Mouse (Mus musculus): ENCODE measurements at regions not wholly inside any gene's neighbourhood (a gene's known extent, or its start where the extent isn't known, plus 50 kb on each side); places are given as distances from the start of the nearest gene placed in this dataset.

DNA sequence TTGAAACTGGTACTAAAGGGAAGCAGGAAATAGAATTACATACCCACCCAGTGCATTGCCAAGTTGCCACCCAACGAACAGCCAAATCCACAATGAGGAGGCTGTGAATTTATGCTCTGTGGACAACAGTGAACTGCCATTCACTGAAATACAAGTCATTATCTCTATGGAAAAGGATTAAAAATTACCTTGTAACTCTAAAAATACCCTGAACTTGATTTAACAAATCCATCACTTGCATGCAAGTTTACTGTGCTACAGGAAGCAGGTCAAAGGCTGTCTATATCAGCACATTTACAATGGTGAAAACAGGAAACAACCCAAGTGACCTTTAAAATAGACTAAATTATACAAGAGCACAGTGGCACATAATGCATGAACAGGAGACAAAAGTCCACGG lies 202.2 kb upstream of the Sema6d start:
- DNase-seq (ENCODE audit: low spot score) = no peak

DNA sequence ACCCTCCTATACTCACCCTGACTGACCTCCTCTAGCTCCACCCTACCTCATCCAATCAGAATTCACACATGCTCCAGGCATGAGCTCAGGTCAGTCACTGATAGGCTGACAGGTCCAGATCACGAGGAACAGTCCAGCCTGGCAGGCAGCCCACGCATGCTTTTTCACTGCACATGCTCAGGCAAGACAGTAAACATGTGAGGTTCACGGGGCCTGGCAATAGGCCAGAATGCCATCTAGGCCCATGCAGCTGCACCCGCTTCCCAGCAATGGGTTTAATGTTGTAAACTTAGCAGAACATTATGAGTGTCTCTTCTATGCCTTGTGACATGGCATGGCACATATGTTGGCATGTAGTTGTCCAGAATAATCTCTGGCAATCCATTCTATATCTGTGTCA lies 177.8 kb upstream of the Sema6d start:
- peak; percentile 54 for DNase-seq (ENCODE audit: low spot score)

DNA sequence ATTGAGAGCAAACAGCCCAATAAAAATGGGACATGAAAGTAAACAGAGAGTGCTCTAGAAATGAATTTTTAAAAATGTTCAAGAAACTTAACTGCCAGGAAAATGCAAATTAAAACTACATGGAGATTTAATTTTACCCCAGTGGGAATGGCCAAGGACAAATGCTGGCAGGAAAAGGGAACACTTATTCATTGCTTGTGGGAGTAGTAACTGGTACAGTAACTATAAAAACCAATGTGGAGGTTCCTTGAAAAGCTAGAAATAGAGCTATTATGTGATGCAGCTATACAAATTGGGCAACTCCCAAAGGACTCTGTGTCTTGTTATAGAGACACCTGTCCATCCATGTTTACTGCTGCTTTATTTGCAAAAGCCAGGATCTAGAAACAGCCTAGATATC lies 175.7 kb upstream of the Sema6d start:
- DNase-seq (ENCODE audit: low spot score) = no peak

DNA sequence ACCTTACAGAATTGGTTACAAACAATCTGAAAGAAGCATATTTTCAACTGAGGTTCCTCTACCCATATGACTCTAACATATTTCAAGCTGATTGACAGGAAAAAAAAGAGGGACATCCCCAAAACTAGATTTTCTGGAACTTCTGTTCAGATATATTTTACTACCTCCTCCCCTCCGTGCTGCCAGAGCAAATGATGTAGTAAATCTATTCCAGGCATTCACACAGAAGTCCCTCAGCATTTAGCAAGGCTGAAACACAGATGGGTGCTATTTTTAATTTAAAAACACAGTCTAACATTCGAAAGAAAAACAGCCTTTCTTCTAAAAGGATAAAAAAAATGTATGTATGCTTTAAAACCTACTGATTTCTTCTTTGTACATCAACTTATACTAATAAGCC lies 169.4 kb upstream of the Sema6d start:
- DNase-seq (ENCODE audit: low spot score) = no peak

DNA sequence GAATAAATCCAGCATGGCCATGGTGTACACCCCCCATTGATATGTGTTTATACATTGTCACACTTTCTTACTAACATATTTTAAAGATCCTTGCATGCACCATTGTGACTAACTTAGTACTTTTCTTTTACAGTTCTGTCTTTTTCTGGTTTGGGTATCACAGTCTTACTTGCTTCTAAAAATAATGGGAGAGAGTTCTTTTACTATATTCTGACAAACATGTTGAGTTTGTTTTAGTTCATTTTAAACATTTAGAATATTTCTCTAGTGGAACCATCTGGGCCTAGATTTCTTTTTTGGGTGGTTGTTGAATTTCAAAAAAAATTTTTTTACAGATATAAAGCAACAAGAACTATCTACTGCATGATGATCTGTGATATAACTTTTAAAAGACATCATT lies 161.7 kb upstream of the Sema6d start:
- DNase-seq (ENCODE audit: low spot score) = no peak

DNA sequence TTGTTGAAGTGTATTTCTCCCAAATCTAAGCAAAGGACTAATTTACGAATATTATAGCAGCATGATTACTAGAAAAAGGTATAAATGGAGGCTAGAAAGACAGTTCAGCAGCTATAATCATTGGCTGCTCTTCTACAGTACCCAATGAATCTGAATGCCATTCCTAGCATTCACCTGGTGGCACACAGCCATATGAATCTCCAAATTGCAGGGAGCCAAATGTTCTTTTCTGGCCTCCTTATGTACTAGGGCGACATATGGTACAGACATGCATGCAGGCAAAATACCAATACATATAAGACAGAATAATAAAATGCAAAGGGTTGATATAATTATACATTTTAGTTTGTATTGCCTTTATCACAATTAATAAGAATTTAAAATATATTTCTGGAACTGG lies 152.9 kb upstream of the Sema6d start:
- DNase-seq (ENCODE audit: low spot score) = no peak

DNA sequence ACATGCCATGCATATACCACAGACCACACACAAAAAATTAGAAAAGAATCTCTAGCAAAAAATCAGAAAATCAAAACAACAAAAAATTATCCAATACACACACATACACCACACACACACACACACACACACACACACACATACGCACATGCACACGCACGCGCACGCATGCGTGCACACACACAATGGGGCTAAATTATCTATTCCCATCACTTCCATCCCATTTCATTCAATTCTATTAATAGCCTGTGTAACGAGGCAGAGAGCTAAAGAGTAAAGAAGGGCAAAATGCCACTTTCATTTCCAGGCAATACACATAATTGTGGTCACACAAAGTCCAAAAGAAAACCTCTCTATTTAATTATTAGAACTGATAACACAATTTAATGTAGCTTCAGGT lies 126.2 kb upstream of the Sema6d start:
- no peak for DNase-seq (ENCODE audit: low spot score)

DNA sequence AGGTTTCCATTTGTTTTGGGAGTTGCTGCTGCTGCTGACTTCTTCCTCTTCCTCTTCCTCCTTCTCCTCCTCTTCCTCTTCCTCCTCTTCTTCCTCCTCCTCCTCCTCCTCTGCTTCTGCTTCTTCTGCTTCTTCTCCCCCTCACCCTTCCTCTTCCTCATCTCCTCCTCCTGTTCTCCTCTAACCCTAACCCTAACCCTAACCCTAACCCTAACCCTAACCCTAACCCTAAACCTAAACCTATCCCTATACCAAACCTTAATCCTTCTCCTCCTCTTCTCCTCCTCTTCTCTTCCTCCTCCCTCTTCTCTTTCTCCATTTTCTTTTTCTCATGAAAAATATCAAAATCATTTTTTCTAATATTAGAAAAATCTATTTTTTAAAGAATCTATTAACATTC lies 86.3 kb upstream of the Sema6d start:
- DNase-seq (ENCODE audit: low spot score) = no peak

DNA sequence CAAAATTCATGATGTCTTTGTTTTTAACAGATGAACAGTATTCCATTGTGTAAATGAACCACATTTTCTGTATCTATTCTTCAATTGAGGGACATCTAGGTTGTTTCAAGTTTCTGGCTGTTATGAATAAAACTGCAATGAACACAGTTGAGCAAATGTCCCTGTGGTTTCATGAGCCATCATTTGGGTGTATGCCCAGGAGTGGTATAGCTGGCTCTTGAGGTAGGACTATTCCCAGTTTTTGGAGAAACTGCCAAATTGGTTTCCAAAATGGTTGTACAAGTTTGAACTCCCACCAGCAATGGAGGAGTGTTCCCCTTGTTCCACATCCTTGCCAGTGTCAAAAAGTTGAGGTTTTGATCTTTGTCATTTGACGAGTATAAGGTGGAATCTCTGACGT lies 74.2 kb upstream of the Sema6d start:
- DNase-seq (ENCODE audit: low spot score) = no peak

Data from MN1 (cell line).